Mouse (Mus musculus) CD8-positive naive resting alpha-beta T cell, adult 57 days (primary cell): ENCODE measurements around the gene N4bp2l1. TPM values are rescaled to one million over a fixed set of nuclear protein-coding genes. Genes with fewer than 3 reads are reported as not detected.

ENCODE experiments used
- total RNA-seq: library from RNA; stranded (reverse); gene quantifications from one replicate; pipeline ENCODE4 v1.2.4, GENCODE M21; 2023

N4bp2l1 gene
- 76.2 TPM for total RNA-seq

DNA sequence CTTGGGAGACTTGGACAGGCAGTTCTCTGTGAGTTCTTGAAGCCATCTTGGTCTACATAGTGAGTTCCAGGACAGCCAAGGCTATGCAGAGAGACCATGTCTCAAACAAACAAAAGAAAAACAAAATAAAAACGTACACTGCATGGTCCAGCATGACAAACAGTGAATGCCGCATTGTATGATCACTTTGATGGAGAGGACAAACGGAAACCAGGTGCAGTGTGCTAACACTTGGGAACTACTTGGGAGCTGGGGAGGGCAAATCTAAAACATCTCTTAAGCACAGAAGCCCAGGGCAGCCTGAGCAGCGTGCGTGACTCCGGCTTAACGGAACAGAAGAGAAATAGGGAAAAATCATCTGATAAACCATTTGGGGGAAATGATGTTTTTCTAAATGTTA is at the start of gene N4bp2l1:
Gene N4bp2l1, minus strand, starts transcription at position 101 of the 400 bp plus-strand sequence.

DNA sequence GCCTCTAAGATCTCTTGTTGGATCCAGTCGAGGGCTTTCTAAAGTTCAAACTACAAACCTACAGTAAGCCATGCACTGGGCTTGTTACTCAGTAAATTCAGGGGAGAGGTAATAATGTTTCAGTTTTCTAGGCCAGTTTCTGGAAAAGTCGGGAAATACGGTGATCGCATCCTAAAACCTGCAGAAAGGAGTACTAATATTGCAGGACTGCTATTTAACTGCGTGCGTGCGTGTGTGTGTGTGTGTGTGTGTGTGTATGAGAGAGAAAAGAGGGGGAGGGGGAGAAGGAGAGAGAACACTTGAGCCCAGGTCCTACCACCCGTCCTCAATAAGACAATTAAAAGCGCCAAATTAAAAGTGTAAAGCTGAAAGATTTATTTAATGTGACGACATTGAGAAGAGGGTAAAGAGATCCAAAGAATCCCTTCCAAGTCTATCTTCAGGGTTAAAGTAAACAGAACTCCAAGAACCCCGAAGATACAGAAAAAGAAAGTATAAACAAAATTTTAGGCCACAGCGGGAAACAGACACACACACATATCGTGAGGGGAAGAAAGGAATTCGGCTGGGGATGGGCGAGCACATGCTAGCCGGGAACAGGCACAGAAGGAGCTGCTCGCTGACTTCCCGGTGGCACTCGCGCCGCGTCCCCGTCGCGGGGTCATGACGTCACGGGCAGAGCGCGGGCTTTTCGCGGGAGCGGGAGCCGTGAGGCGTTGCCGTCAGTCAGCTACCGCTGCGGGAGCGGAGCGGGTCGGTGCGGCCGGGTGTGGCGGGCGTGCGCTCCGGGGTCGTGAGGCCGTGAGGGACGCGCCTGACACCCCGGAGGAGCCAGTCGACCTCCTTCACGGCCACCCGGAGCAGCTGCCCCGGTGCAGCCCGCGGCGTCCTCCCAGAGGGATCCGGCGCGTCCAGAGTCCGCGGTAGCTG is 74.8 kb downstream of the N4bp2l1 start, which contains the start of gene Brca2:
Gene Brca2, plus strand, starts transcription at position 694 of the 930 bp plus-strand sequence.

Other genes starting within 250 kb of the N4bp2l1 start
- gene Zar1l, start 79.0 kb downstream of the N4bp2l1 start, total RNA-seq = not detected
- gene Brca2, start 74.6 kb downstream of the N4bp2l1 start, total RNA-seq = 7.4 TPM
- gene N4bp2l2, start 69.0 kb upstream of the N4bp2l1 start, total RNA-seq = 148 TPM
- 52.5 TPM for gene Pds5b, start 76.6 kb upstream of the N4bp2l1 start, total RNA-seq